Mouse (Mus musculus) lung, postnatal 0 days (tissue): ENCODE data around the gene Gltp.

Experiments used
- CTCF ChIP-seq: IDR thresholded peaks from 2 replicates; pipeline ENCODE4 v1.5.1; 2016; ENCODE audit warnings: antibody characterized with exemption, mild to moderate bottlenecking
- EP300 ChIP-seq: IDR thresholded peaks from 2 replicates; pipeline ENCODE4 v1.6.1; 2016; ENCODE audit warnings: antibody characterized with exemption, mild to moderate bottlenecking, control low read depth

DNA sequence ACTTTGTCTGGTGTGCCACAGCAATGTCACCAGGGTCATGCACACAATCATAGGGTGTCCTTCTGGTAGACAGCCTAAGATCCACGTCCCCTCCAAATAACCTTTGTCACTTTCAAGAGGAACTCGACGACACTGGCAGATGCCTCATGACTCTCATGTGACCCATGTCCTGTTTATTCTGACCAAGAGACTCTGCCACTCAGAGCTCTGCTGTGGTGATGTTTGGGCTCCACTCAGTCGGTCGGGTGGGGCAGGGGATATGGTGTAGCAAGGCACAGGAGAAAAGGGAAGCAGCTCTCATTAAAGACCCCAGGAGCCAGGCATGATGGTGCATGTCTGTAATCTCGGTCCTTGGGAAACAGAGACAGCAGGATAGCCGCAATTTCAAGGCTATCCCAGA lies 8.2 kb upstream of the Gltp start:
- TF ChIP-seq CTCF (no peak), EP300 (no peak)
